Mouse (Mus musculus): ENCODE measurements around the gene Zfp865.

Zfp865 gene

GRCm38 (mm10) chr7:5080815-5081214 is 60.6 kb downstream of the Zfp865 start:
- DNase-seq (ENCODE audit: low read depth, low spot score), result no peak

- no peak for DNase-seq (ENCODE audit: low read depth, low spot score)
These were observed 61.1 kb downstream of the Zfp865 start for GRCm38 (mm10) chr7:5081241-5081640.

GRCm38 (mm10) chr7:5081939-5082338 is 61.8 kb downstream of the Zfp865 start:
- DNase-seq (ENCODE audit: low read depth, low spot score), result no peak

- DNase-seq (ENCODE audit: low read depth, low spot score), result no peak
These were observed 63.3 kb downstream of the Zfp865 start for GRCm38 (mm10) chr7:5083325-5084105.

GRCm38 (mm10) chr7:5085512-5085911 is 65.3 kb downstream of the Zfp865 start:
- DNase-seq (ENCODE audit: low read depth, low spot score), result no peak
